Mouse (Mus musculus) spleen, adult 2 months (tissue): ENCODE measurements around the gene Agap1.

Experiments used
- CTCF ChIP-seq: fragments of 200-500 bp; IDR thresholded peaks from 2 replicates; pipeline ENCODE4 v1.5.1; 2011; ENCODE audit warnings: mild to moderate bottlenecking, inconsistent platforms; ENCODE audit not compliant: insufficient read depth, insufficient read length, insufficient replicate concordance; ENCODE audit errors: extremely low read depth
- POLR2A ChIP-seq: fragments of 200-500 bp; IDR thresholded peaks from 2 replicates; pipeline ENCODE4 v1.6.1; 2011; ENCODE audit warnings: low read depth, low read length, inconsistent platforms

- TF ChIP-seq POLR2A = no peak
- no peak for TF ChIP-seq CTCF
Observed at GRCm38 (mm10) chr1:89496204-89496603, 41.6 kb downstream of the Agap1 start.
